Mouse (Mus musculus) megakaryocyte, adult 5-6 weeks (primary cell): ENCODE measurements around the gene Srpk2. TPM values are rescaled to one million over a fixed set of nuclear protein-coding genes. Genes with fewer than 3 reads are reported as not detected.
"Not testable (repeated sequence)": the region's sequence is repeated elsewhere in the genome, so short reads cannot be mapped to it uniquely, and the experiment has no call there.

Source experiments
- ATAC-seq: 2 replicates; pipeline ENCODE4 v1.8.0; 2016; ENCODE audit warnings: mild to moderate bottlenecking, inconsistent platforms; ENCODE audit not compliant: poor library complexity, severe bottlenecking
- total RNA-seq, 2 experiments: library from RNA; stranded (forward) in 1 of 2; stranded (reverse) in 1 of 2; fragments of 153-499, 151-499 nt in 1 of 2; fragments of 221-1000, 200-1000 nt in 1 of 2; gene quantifications; 2 replicates each; pipeline versions ENCODE4 v1.2.3 to v1.2.4; 2015 to 2017

The Srpk2 gene
- total RNA-seq, 2 experiments from 2014 or later = 42.0 to 52.8 TPM

DNA sequence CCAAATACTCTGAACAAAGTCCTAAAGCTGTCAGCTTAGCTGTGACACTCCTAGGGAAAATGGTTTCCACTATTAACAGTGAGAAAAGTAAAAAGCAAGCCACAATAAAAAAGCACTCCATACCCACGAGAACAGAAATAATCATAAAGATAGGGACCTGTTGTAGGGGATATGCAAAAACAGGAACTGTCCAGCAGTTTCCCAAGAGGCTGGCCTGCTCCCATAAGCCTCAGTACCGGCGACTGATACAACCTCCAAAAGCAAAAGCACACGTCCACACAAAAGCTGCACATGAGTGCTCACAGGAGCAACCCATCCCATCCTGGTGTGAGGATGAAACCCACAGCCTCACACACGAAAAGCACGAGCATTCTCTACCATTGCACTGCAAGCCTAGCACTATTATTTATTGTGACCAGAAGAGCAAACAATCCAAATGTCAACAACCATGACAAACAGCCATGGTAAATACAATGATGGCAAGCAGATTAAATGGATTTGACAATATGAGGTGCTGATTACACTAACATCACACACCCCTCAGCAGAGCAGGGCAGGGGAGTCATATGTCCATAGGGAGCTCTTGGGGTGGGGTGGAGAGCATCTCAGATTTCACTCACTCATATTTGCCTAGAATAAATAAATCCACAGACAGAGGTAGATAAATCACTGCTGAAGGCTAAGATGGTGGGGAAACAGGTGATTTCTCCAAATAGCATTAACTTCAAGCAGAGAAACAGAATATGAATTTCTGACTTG, 107.9 kb downstream of the Srpk2 start:
- ATAC-seq = peak; percentile 47

GRCm38 (mm10) chr5:23573942-23574341, 110.5 kb downstream of the Srpk2 start:
- no peak for ATAC-seq

DNA sequence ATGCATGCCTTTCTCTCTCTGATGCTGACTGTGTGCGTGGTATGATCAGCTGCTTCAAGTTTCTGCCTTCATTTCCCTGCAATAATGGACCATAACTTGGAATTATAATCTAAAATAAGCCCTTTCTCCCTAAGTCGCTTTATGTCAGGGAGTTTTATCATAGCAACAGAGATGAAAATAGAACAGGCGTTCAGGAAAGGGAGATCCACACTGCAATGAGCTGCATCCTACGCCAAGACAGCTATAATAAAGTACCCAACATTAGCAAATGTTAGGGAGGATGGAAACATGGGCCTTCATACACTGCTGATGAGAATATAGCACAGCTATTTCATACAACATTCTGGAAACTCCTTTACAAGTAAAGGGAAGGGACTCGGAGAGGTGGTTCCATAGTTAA, 116.2 kb downstream of the Srpk2 start:
- no peak for ATAC-seq

- ATAC-seq = peak; percentile 93
Observed at GRCm38 (mm10) chr5:23566382-23566781, 118.0 kb downstream of the Srpk2 start.

- ATAC-seq = no peak
Observed at GRCm38 (mm10) chr5:23562278-23563060, 121.9 kb downstream of the Srpk2 start.

GRCm38 (mm10) chr5:23561227-23561626, 123.2 kb downstream of the Srpk2 start:
- ATAC-seq = no peak

DNA sequence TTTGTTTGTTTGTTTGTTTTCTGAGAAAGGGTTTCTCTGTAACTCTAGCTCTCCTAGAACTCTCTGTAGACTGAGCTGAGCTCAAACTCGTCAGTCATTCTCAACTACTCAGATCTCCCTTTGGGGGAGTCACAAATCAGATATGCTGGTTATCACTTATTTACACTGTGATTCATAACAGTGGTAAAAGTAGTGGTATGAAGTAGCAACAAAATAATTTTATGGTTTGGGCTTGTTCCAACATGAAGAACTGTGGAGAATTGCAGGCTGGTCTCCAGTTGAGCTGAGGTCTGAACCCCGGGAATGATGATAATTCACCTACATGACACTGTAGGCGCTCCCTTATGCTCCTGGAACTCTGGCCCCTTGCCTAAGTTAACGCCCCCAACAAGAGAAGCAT, 124.2 kb downstream of the Srpk2 start:
- ATAC-seq = no peak

DNA sequence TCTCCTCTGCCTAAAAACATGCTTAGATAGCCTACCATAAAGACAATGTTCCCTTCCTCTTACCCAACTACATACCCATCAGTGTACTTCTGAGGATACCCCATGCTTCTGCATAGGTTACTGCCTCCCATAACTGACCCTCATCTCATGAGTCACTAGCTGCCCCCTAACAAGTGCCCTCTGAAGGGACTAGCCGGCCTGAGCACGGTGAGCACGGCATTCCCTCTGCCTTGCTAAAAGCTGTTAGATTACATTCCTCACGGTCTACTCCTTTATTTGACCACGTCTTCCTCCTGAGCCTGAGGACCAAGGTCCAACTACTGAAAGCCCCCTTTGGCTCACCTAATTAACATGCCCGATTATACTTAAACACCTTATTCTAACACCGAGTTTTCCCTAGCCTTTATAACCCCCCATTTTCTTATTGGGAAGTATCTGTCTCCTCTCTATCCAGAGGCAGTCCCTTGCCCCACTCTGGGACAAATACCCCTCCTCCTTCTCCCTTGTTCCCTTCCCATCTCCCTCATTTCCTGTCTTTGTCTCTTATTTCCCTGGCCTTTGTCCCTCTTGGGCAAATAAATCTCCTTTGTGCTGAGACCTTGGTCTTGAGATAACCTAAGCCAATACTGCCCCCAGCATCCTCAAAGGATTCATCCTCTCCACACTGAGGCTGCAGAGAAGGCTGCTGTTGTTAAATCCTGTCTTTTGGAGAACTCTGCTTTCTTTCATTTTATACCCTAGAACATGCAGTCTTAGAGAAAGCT, 128.2 kb downstream of the Srpk2 start:
- no peak for ATAC-seq

DNA sequence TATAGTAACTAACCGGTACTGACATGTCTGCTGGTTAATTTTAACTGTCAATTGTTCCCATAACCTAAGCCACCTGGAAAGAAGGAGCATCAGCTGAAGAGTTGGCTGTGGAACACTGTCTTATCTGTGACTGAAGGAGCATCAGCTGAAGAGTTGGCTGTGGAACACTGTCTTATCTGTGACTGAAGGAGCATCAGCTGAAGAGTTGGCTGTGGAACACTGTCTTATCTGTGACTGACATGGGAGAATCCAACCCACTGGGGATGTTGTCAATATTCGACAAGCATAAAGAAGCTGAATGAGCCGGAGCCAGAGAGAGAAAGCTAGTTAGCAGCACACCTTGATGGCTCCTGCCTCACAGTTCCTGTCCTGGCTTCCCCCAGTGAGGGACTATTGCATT, 131.1 kb downstream of the Srpk2 start:
- not testable (repeated sequence) for ATAC-seq

DNA sequence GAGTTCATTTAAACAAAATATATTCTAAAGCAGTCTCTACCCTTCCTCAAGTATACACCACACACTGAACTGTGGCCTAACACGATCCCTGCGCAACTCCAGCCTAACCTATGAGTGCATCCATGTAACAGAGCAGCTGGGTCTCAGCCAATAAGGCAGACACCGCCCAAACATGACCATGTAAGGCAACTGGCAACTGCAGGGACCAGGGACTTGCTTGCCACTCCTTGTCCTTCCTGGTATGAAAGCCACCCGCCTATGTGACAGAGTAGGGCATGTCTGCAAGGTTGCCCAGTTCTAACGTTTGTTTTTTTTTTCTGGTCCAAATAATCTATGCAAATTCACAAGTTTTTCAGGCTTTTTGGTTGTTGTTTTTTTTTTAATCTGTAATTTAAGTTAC, 132.7 kb downstream of the Srpk2 start:
- ATAC-seq = 0 out of 2 replicates have a peak, but pooled peaks have one; percentile 35

DNA sequence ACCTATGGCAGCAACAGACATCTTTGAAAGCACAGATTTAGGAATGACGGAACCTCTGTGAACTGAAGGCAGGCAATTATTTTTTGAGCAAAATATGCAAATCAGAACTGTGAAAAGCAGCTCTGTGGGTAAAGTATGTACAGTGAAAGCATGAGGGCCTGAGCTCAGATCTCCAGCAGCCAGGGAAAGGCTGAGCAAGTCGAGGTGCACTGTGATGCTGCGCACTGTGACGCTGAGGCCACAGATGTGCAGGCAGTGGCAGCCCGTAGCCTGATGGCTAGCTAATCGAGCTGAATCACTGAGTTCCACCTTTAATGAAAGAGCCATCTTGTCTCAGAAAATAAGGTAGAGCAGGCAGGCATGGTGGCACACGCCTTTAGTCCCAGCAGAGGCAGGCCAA, 148.7 kb downstream of the Srpk2 start:
- ATAC-seq = no peak

- no peak for ATAC-seq
Observed at GRCm38 (mm10) chr5:23531541-23532096, 152.8 kb downstream of the Srpk2 start.

GRCm38 (mm10) chr5:23531100-23531499, 153.3 kb downstream of the Srpk2 start:
- no peak for ATAC-seq

GRCm38 (mm10) chr5:23524621-23525020, 159.8 kb downstream of the Srpk2 start:
- no peak for ATAC-seq

DNA sequence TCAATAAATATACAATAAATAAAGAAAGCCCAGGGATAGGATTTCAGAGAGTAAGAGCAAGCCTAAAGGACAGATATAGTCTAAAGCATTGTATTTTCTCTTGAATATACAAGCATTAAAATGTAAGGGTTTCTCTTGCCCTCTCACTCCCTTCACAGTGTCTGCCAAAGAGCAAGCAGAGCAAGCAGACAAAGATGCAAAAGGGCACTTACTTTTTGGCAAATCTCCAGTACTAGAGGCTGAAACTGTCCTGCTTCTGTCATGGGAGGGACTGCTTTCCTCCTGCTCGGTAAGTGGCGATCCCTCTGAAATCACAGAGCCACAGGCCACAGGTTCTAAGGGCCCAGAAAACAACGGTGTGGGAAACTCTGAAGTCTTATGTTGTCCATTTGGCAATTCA, 160.5 kb downstream of the Srpk2 start:
- ATAC-seq = no peak

- ATAC-seq = peak; percentile 40; the same call in 1 of the 2 replicates
Observed at GRCm38 (mm10) chr5:23521645-23522044, 162.8 kb downstream of the Srpk2 start.

DNA sequence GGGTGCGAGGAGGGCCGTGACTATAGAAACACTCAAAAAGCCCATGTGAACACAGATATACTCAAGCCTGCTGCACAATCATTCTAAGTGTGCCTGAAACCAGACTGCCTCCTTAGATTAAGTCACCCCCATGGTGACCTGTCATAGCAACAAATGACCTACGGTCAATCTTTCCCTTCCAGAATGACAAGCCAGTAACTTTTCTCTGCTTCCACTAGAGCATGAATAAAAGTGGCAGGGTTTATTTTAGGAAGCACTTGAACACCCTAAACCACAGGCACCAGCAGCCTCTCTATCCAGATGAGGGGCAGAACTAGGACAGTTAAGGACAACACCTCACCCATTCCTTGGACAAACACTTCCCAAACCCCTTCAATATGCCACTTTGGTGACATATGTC, 164.7 kb downstream of the Srpk2 start:
- no peak for ATAC-seq

- no peak for ATAC-seq
Observed at GRCm38 (mm10) chr5:23518673-23519072, 165.7 kb downstream of the Srpk2 start.

DNA sequence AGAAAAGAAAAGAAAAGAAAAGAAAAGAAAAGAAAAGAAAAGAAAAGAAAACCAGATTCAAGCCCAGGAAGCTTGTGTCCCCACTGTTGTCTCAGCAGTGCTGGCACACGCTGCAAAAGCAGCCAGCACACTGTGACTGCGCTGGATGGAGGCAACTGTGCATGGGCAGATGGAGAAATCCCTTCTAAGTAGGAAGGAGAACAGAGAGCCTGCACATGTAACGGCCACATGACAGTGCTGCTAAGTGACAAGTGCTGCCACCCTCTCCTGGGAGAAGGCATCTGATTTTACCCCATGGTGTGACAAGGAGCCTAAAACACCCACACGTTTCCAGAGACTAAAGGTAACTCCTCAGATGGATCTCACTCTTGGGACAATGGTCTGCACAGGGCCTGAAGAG, 166.6 kb downstream of the Srpk2 start:
- ATAC-seq = no peak

GRCm38 (mm10) chr5:23516962-23517361, 167.5 kb downstream of the Srpk2 start:
- ATAC-seq = no peak

- ATAC-seq = no peak
Observed at GRCm38 (mm10) chr5:23515038-23515437, 169.4 kb downstream of the Srpk2 start.
